Mouse (Mus musculus): ENCODE data around the gene Fermt2.
"Not testable (repeated sequence)": the region's sequence is repeated elsewhere in the genome, so short reads cannot be mapped to it uniquely, and the experiment has no call there.

The Fermt2 gene

GRCm38 (mm10) chr14:45510787-45511186, 19.1 kb downstream of the Fermt2 start:
- in situ Hi-C loops (cut with MboI, MseI), result no loop called here

GRCm38 (mm10) chr14:45507923-45508322, 22.0 kb downstream of the Fermt2 start:
- in situ Hi-C loops (cut with MboI, MseI), result no loop called here

- in situ Hi-C loops (cut with MboI, MseI), result no loop called here
These were observed 22.5 kb downstream of the Fermt2 start for GRCm38 (mm10) chr14:45507447-45507846.

- in situ Hi-C loops (cut with MboI, MseI), result no loop called here
These were observed 22.9 kb downstream of the Fermt2 start for GRCm38 (mm10) chr14:45507032-45507431.

GRCm38 (mm10) chr14:45506165-45506564, 23.8 kb downstream of the Fermt2 start:
- in situ Hi-C loops (cut with MboI, MseI), result no loop called here

- in situ Hi-C loops (cut with MboI, MseI), result no loop called here
These were observed 25.4 kb downstream of the Fermt2 start for GRCm38 (mm10) chr14:45504422-45505113.

GRCm38 (mm10) chr14:45503934-45504333, 26.0 kb downstream of the Fermt2 start:
- in situ Hi-C loops (cut with MboI, MseI), result no loop called here

- in situ Hi-C loops (cut with MboI, MseI), result no loop called here
These were observed 29.9 kb downstream of the Fermt2 start for GRCm38 (mm10) chr14:45500052-45500451.

- in situ Hi-C loops (cut with MboI, MseI), result no loop called here
These were observed 32.8 kb downstream of the Fermt2 start for GRCm38 (mm10) chr14:45497116-45497515.

GRCm38 (mm10) chr14:45495810-45496209, 34.1 kb downstream of the Fermt2 start:
- in situ Hi-C loops (cut with MboI, MseI), result not testable (repeated sequence)

GRCm38 (mm10) chr14:45493891-45494290, 36.0 kb downstream of the Fermt2 start:
- in situ Hi-C loops (cut with MboI, MseI), result no loop called here

GRCm38 (mm10) chr14:45492668-45493067, 37.2 kb downstream of the Fermt2 start:
- in situ Hi-C loops (cut with MboI, MseI), result no loop called here

- in situ Hi-C loops (cut with MboI, MseI), result no loop called here
These were observed 37.9 kb downstream of the Fermt2 start for GRCm38 (mm10) chr14:45492038-45492437.

- in situ Hi-C loops (cut with MboI, MseI), result not testable (repeated sequence)
These were observed 42.7 kb downstream of the Fermt2 start for GRCm38 (mm10) chr14:45487201-45487600.

- in situ Hi-C loops (cut with MboI, MseI), result not testable (repeated sequence)
These were observed 46.6 kb downstream of the Fermt2 start for GRCm38 (mm10) chr14:45483361-45483760.

GRCm38 (mm10) chr14:45478977-45479806, 50.7 kb downstream of the Fermt2 start:
- in situ Hi-C loops (cut with MboI, MseI), result no loop called here

- in situ Hi-C loops (cut with MboI, MseI), result no loop called here
These were observed 51.4 kb downstream of the Fermt2 start for GRCm38 (mm10) chr14:45478515-45478914.

- in situ Hi-C loops (cut with MboI, MseI), result no loop called here
These were observed 52.3 kb downstream of the Fermt2 start for GRCm38 (mm10) chr14:45477651-45478050.

GRCm38 (mm10) chr14:45476990-45477389, 52.9 kb downstream of the Fermt2 start:
- in situ Hi-C loops (cut with MboI, MseI), result no loop called here

GRCm38 (mm10) chr14:45472536-45472935, 57.4 kb downstream of the Fermt2 start:
- in situ Hi-C loops (cut with MboI, MseI), result no loop called here

- in situ Hi-C loops (cut with MboI, MseI), result no loop called here
These were observed 60.5 kb downstream of the Fermt2 start for GRCm38 (mm10) chr14:45469446-45469845.

- in situ Hi-C loops (cut with MboI, MseI), result not testable (repeated sequence)
These were observed 63.5 kb downstream of the Fermt2 start for GRCm38 (mm10) chr14:45466371-45466770.
